Mouse (Mus musculus) cerebellum, postnatal 10 days (tissue): Measurements from ENCODE around the gene Smarcal1.

Experiments used
- DNase-seq, 2 experiments: peaks; one replicate each; pipeline ENCODE4 v3.0.0; 2021; ENCODE audit warnings: mixed read lengths in 2 of 2

The Smarcal1 gene

GRCm38 (mm10) chr1:72582947-72583731, at the start of gene Smarcal1:
TSS of gene Smarcal1 (plus strand) at chr1:72583251.
- DNase-seq, result peak; percentile 94 to 96

GRCm38 (mm10) chr1:72533439-72533838, 49.6 kb upstream of the Smarcal1 start:
- DNase-seq, result peak; percentile 26 to 45

GRCm38 (mm10) chr1:72535725-72536571, 47.1 kb upstream of the Smarcal1 start:
- DNase-seq, result peak; percentile 79 to 83

GRCm38 (mm10) chr1:72536611-72537351, 46.3 kb upstream of the Smarcal1 start, which contains the start of gene March4:
TSS of gene March4 (minus strand) at chr1:72536930.
- DNase-seq, result peak; percentile 95 to 96

GRCm38 (mm10) chr1:72538266-72538665, 44.8 kb upstream of the Smarcal1 start:
- DNase-seq, result peak; percentile 18 to 26

GRCm38 (mm10) chr1:72550317-72550716, 32.7 kb upstream of the Smarcal1 start:
- DNase-seq, result no peak

GRCm38 (mm10) chr1:72556471-72556870, 26.6 kb upstream of the Smarcal1 start:
- no peak for DNase-seq

- DNase-seq, result peak; percentile 61 to 76
Observed at GRCm38 (mm10) chr1:72558625-72559024, 24.4 kb upstream of the Smarcal1 start.

- DNase-seq, result no peak
Observed at GRCm38 (mm10) chr1:72564334-72564962, 18.6 kb upstream of the Smarcal1 start.

GRCm38 (mm10) chr1:72567056-72567455, 16.0 kb upstream of the Smarcal1 start:
- no peak for DNase-seq

- DNase-seq, result no peak
Observed at GRCm38 (mm10) chr1:72568725-72569124, 14.3 kb upstream of the Smarcal1 start.

- DNase-seq, result no peak
Observed at GRCm38 (mm10) chr1:72574047-72574446, 9.0 kb upstream of the Smarcal1 start.

- no peak for DNase-seq
Observed at GRCm38 (mm10) chr1:72574608-72575007, 8.4 kb upstream of the Smarcal1 start.

- peak; percentile 49 to 60 for DNase-seq
Observed at GRCm38 (mm10) chr1:72575121-72575520, 7.9 kb upstream of the Smarcal1 start.

- DNase-seq, result no peak
Observed at GRCm38 (mm10) chr1:72577481-72577922, 5.5 kb upstream of the Smarcal1 start.

- no peak for DNase-seq
Observed at GRCm38 (mm10) chr1:72578351-72578750, 4.7 kb upstream of the Smarcal1 start.

- peak in 1 of 2 experiments; percentile 43 for DNase-seq
Observed at GRCm38 (mm10) chr1:72578806-72579205, 4.2 kb upstream of the Smarcal1 start.

GRCm38 (mm10) chr1:72583906-72584305, 855 bp downstream of the Smarcal1 start:
- DNase-seq, result no peak

GRCm38 (mm10) chr1:72585971-72586875, 3.2 kb downstream of the Smarcal1 start:
- no peak for DNase-seq

- DNase-seq, result no peak
Observed at GRCm38 (mm10) chr1:72587532-72587931, 4.5 kb downstream of the Smarcal1 start.

- DNase-seq, result no peak
Observed at GRCm38 (mm10) chr1:72588763-72589162, 5.7 kb downstream of the Smarcal1 start.
